ENCODE assay signal across 8 mouse cellular contexts in the genomic region with DNA sequence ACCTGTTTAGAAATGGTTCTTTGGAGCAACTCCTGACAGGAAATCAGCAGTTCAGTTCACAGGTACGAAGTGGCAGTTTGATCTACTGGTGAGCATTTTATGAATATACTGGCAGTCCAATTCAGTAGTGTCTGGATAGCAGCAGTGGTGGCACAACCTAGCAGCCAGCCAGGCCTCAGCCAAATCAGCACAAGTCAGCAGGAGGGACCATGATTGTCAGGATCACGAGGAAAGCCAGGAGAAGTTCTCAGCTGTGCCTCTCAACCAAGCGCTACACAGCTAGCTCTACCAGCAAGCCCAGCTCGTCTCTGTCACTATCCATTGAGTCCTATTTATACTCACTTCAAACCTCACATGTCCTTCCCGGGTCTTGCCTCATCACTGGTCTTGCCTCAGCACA.
"Had no signal": no experiment of that assay in that cellular context is flagged by ENCODE, and none has a peak within 500 bp of the region (broad histone marks: within the 10 kb centered on the region; RNA-seq: fewer than 3 reads in every experiment).

No protein-coding gene starts in this region.

- H3K36me3 ChIP-seq: limb, embryonic 13.5 days; midbrain, embryonic 12.5 days; stomach, embryonic 15.5 days had no signal

- H3K4me3 ChIP-seq: limb, embryonic 13.5 days; midbrain, embryonic 12.5 days; stomach, embryonic 15.5 days had no signal

- H3K4me1 ChIP-seq: limb, embryonic 13.5 days; midbrain, embryonic 12.5 days; stomach, embryonic 15.5 days had no signal

- H3K9ac ChIP-seq: limb, embryonic 13.5 days; liver, embryonic 14.5 days; midbrain, embryonic 12.5 days; stomach, embryonic 15.5 days had no signal

- H3K27ac ChIP-seq: limb, embryonic 13.5 days; liver, embryonic 14.5 days; midbrain, embryonic 12.5 days; stomach, embryonic 15.5 days had no signal

- H3K4me2 ChIP-seq: limb, embryonic 13.5 days; midbrain, embryonic 12.5 days; stomach, embryonic 15.5 days had no signal

- DNase-seq: left cerebral cortex, postnatal 4 days; lung, adult 18-20 months; right cerebral cortex, postnatal 14 days; thymus, postnatal 36 days had no signal

- H3K27me3 ChIP-seq: limb, embryonic 13.5 days; midbrain, embryonic 12.5 days; stomach, embryonic 15.5 days had no signal

- H3K9me3 ChIP-seq: limb, embryonic 13.5 days; midbrain, embryonic 12.5 days; stomach, embryonic 15.5 days had no signal
